Mouse (Mus musculus) pancreas, adult 10 weeks (tissue): ENCODE results near the gene Ptcd1. TPM values are rescaled to one million over a fixed set of nuclear protein-coding genes. Genes with fewer than 3 reads are reported as not detected.

ENCODE experiments used
- polyA plus RNA-seq: library from polyadenylated mRNA; stranded (reverse); fragments of 350-450 nt; fragmentation: Illumina TruSeq; extraction: RNeasy Lipid Tissue Mini Kit (QIAGEN cat#74804); gene quantifications from one replicate; pipeline ENCODE4 v1.2.3, GENCODE M21; 2015; ENCODE audit warnings: low read depth, low replicate concordance; ENCODE audit not compliant: insufficient read depth

Ptcd1 gene
- polyA plus RNA-seq: 2.6 TPM

GRCm38 (mm10) chr5:145166536-145167305 lies at the start of gene Ptcd1, which contains the start of gene Cpsf4:
Ptcd1 (minus strand) TSS chr5:145167108.
Cpsf4 (plus strand) TSS chr5:145167213.

GRCm38 (mm10) chr5:145203936-145204691 lies 37.2 kb upstream of the Ptcd1 start, which contains the start of gene Zkscan5:
Zkscan5 (plus strand) TSS chr5:145204562.

GRCm38 (mm10) chr5:145201321-145201991 lies 34.5 kb upstream of the Ptcd1 start, which contains the start of gene Zkscan14:
Zkscan14 (minus strand) TSS chr5:145201868.

GRCm38 (mm10) chr5:145191962-145192361 lies 25.1 kb upstream of the Ptcd1 start, which contains the start of gene Atp5j2:
Atp5j2 (minus strand) TSS chr5:145192062.

GRCm38 (mm10) chr5:145139571-145140519 lies 27.1 kb downstream of the Ptcd1 start, which contains the start of the genes Pdap1 and Bud31:
Pdap1 (minus strand) TSS chr5:145140238.
Bud31 (plus strand) TSS chr5:145140362.

GRCm38 (mm10) chr5:145114071-145114605 lies 52.8 kb downstream of the Ptcd1 start, which contains the start of gene Arpc1b:
Arpc1b (plus strand) TSS chr5:145114215.

Other genes starting within 250 kb of the Ptcd1 start
- gene Smurf1, start 201.3 kb downstream of the Ptcd1 start, polyA plus RNA-seq: 4.0 TPM
- not detected for gene Gm4871, start 134.4 kb downstream of the Ptcd1 start, polyA plus RNA-seq
- not detected for gene 1700018F24Rik, start 124.1 kb downstream of the Ptcd1 start, polyA plus RNA-seq
- gene Arpc1a, start 83.3 kb downstream of the Ptcd1 start, polyA plus RNA-seq: 31.6 TPM
- gene Kpna7, start 83.1 kb downstream of the Ptcd1 start, polyA plus RNA-seq: not detected
- 38.1 TPM for gene Arpc1b, start 52.9 kb downstream of the Ptcd1 start, polyA plus RNA-seq
- 18.3 TPM for gene Pdap1, start 26.9 kb downstream of the Ptcd1 start, polyA plus RNA-seq
- gene Bud31, start 26.7 kb downstream of the Ptcd1 start, polyA plus RNA-seq: 34.4 TPM
- 6.4 TPM for gene Cpsf4, start 105 bp upstream of the Ptcd1 start, polyA plus RNA-seq
- 85.2 TPM for gene Atp5j2, start 25.0 kb upstream of the Ptcd1 start, polyA plus RNA-seq
- gene Zkscan14, start 34.8 kb upstream of the Ptcd1 start, polyA plus RNA-seq: 2.5 TPM
- gene Zkscan5, start 37.5 kb upstream of the Ptcd1 start, polyA plus RNA-seq: 2.7 TPM
- 4.7 TPM for gene Zfp655, start 64.6 kb upstream of the Ptcd1 start, polyA plus RNA-seq
- 1.8 TPM for gene Zscan25, start 113.4 kb upstream of the Ptcd1 start, polyA plus RNA-seq
- not detected for gene Cyp3a57, start 178.2 kb upstream of the Ptcd1 start, polyA plus RNA-seq